Mouse (Mus musculus) midbrain, embryonic 13.5 days (tissue): Measurements from ENCODE around the gene Prss33. TPM values are rescaled to one million over a fixed set of nuclear protein-coding genes. Genes with fewer than 3 reads are reported as not detected.
"Not testable (repeated sequence)": the region's sequence is repeated elsewhere in the genome, so short reads cannot be mapped to it uniquely, and the experiment has no call there.

ENCODE experiments used
- ATAC-seq: fragments of 200-750 bp; cut with Nextera tagmentation; 2 replicates; pipeline ENCODE4 v1.8.0; 2017; ENCODE audit warnings: mild to moderate bottlenecking, moderate TSS enrichment, moderate library complexity
- H3K27ac ChIP-seq: fragments of 300-500 bp; sonication (generic); 2 replicates; pipeline ENCODE4 v1.5.1; 2015; ENCODE audit warnings: inconsistent platforms, mild to moderate bottlenecking, moderate library complexity
- H3K27me3 ChIP-seq: fragments of 300-500 bp; sonication (generic); 2 replicates; pipeline ENCODE4 v1.6.1; 2015; ENCODE audit warnings: mild to moderate bottlenecking, inconsistent platforms
- H3K36me3 ChIP-seq: fragments of 300-500 bp; sonication (generic); 2 replicates; pipeline ENCODE4 v1.6.1; 2015; ENCODE audit warnings: mild to moderate bottlenecking, inconsistent platforms
- H3K4me1 ChIP-seq: fragments of 300-500 bp; sonication (generic); replicated peaks from 2 replicates; pipeline ENCODE4 v1.6.1; 2015; ENCODE audit warnings: inconsistent platforms
- H3K4me2 ChIP-seq: fragments of 300-500 bp; sonication (generic); replicated peaks from 2 replicates; pipeline ENCODE4 v1.6.1; 2015; ENCODE audit warnings: moderate library complexity, mild to moderate bottlenecking, inconsistent platforms
- H3K4me3 ChIP-seq: fragments of 300-500 bp; sonication (generic); replicated peaks from 2 replicates; pipeline ENCODE4 v1.5.1; 2015; ENCODE audit warnings: mild to moderate bottlenecking, inconsistent platforms
- H3K9ac ChIP-seq: fragments of 300-500 bp; sonication (generic); replicated peaks from 2 replicates; pipeline ENCODE4 v1.6.1; 2015; ENCODE audit warnings: mild to moderate bottlenecking, inconsistent platforms
- H3K9me3 ChIP-seq: fragments of 300-500 bp; sonication (generic); 2 replicates; pipeline ENCODE4 v1.6.1; 2016; ENCODE audit warnings: mild to moderate bottlenecking, inconsistent platforms
- WGBS: fragments of 180-500 bp; shearing (Covaris S2); methylation state at CpG from one replicate; pipeline ENCODE4 v1.1.7; 2015; 5-methylcytosine and 5-hydroxymethylcytosine counted together
- polyA plus RNA-seq: library from polyadenylated mRNA; unstranded; fragments of >200 nt; fragmentation: Nextera tagmentation; extraction: Ambion mirVana; gene quantifications from 2 replicates; pipeline ENCODE4 v1.2.1, GENCODE M21; 2015

Prss33 gene
- polyA plus RNA-seq = 0.30 and 0.36 TPM in 2 replicates

DNA sequence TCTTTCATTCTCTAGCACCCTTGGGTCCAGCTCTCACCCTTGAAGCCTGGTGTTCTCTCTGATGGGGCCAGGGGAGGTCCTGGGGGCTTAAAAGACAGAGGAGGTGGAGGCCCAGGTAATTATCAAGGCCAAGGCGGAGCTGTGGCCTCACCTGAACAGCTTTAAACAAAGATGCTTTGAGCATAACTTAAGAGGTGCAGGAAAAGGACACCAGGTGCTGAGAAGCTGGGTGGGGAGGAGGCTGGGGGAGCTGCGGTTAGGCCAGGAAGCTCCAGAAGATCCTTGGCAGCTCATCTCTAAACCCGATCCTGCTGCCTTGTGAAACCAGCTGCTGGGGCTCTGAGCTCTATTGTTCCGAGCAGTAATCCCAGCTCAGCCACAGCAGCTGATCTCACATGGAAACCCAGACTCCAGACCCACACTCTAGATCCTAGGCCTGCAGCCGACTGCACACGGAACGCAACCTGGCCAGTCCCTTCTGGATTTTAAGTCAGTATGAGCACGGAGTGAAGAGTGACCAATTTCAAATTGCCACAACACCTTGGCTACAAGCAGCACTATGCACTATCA, at the start of gene Prss33:
Gene Prss33 (minus strand): TSS at position 51 of the 570 bp plus-strand sequence.
- Histone ChIP-seq H3K27ac (no peak within 1 kb of the TSS), H3K4me2 (no peak within 1 kb of the TSS), H3K9me3 (no peaks in the 10 kb centered on the region), H3K27me3 (peaks cover 27% of the 10 kb centered on the region; the same call in 1 of the 2 replicates), H3K4me3 (no peak within 1 kb of the TSS), H3K36me3 (no peaks in the 10 kb centered on the region), H3K4me1 (peaks cover 5% of the 10 kb centered on the region; the same call in 1 of the 2 replicates), H3K9ac (no peak within 1 kb of the TSS; the same call in 1 of the 2 replicates)
- peak; percentile 44 for ATAC-seq
- WGBS = 44% methylated on average over 8 of the region's 8 CpGs

DNA sequence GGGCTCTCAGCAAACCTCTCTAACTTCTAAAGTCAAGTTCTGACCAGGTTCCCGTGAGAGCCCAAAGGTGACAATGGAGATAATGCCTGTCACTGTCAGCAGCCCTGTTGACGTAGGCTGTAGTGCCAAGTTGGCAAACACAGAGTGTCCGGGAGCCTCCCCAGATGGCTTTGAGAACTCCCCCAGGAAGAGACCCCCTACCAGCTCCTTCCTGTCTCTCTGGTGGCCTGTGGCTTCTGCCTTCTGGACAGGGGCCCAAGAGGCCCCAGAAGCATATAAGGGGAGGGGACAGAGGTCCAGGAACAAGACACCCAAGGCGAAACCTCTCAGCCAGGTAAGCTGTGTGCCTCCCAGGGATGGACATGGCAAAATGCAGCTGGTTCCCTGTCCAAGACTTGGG, 44.7 kb upstream of the Prss33 start, which contains the start of the genes Dcpp1 and Dcpp2:
Gene Dcpp1 (plus strand): TSS at position 301 of the 400 bp plus-strand sequence.
Gene Dcpp2 (plus strand): TSS at position 305 of the 400 bp plus-strand sequence.
- H3K4me1 ChIP-seq, H3K4me3 ChIP-seq, H3K27ac ChIP-seq, H3K4me2 ChIP-seq, ATAC-seq, H3K9me3 ChIP-seq, H3K36me3 ChIP-seq, H3K9ac ChIP-seq, H3K27me3 ChIP-seq: not testable (repeated sequence)
- 84% methylated on average over 4 of the region's 4 CpGs for WGBS

DNA sequence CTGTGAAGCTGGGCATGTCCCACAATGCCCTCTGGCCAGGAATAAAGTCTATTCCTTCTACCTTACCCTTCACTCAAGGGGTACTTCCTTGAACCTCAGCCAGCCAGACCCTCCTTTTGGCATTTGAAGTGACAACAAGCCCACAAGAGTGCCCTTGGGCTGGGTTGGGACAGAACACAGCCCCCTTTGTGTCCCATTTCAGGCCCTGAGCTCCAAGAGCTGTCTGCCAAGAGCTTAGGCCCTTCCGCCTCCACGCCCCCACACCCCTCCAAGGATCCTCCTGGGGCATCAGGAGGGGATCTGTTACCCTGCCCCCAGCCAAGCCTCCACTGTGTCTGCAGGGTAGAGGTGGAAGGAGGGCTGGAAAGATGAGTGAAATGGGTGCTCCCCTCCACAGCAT, 41.3 kb upstream of the Prss33 start:
- Histone ChIP-seq H3K4me1 (no peaks in the 10 kb centered on the region), H3K9me3 (no peaks in the 10 kb centered on the region), H3K27ac (no peak overlapping the region), H3K4me2 (no peak overlapping the region), H3K36me3 (no peaks in the 10 kb centered on the region), H3K9ac (no peak overlapping the region), H3K27me3 (no peaks in the 10 kb centered on the region), H3K4me3 (no peak overlapping the region)
- no peak for ATAC-seq
- WGBS = 74% methylated on average over 2 of the region's 2 CpGs

DNA sequence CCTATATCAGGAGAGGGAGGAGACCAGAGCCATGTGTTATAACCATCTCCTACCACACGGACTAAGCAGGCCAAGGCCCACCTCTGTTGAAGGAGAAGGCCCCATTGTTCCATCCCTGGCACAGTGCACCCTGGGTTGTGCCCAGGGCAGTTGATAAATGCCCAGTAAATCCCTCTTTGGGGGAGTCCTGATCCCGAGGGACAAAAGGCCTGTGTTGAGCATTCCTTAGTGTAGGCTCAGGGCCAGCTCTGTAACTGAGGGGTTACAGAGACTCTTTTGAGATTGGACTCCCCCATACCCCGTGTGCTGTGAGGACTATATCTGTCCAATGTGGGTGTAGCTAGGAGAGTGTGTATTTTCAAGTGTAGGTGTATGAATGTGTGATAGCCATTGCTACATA, 40.9 kb upstream of the Prss33 start:
- Histone ChIP-seq H3K4me1 (no peaks in the 10 kb centered on the region), H3K36me3 (no peaks in the 10 kb centered on the region), H3K4me2 (no peak overlapping the region), H3K27me3 (no peaks in the 10 kb centered on the region), H3K27ac (no peak overlapping the region), H3K9me3 (no peaks in the 10 kb centered on the region), H3K9ac (no peak overlapping the region), H3K4me3 (no peak overlapping the region)
- WGBS = 54% methylated on average over 3 of the region's 3 CpGs
- peak; percentile 67; the same call in 1 of the 2 replicates for ATAC-seq

DNA sequence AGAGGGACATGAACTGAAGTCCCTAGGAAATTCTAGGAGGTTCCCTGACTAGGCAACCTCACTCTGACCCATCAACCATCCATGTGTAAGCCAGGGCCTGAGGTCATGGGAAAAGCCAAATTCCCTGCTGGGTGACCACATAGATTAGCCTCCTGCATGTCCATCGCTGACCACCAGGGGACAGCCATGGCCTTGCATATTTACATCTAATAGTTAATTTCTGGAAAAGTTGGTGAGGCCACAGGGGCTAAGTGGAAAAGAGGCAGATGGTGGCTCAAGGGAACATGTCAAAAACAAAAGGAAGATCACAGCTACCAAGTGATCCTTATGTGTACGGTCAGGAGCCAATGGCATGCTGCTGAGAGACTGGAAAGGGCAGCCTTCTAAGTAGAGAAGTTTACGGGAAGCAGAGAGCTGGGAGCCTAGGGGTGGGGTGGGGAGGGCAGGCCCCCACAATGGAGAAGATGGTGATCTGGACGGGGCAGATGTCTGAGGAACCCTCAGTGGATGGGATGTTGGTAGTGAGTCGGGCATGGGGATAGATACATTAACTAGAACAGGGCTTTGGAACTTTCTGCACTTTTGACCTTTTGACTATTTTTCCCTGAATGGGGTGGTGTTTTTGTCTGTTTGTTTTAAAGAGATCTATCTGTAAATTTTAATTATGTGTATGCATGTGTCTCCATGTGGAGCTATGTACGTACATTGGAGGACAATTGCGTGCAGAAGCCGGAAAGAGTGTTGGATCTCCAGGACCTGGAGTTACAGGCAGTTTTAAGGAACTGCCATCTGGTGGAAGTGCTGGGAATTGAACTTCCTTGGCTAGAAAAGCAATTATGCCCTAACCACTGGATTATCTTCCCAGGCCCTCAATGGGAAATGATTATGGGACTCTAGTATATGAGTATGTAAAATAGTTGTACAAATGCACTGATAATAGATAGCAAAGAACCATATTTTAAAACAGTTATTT, 38.3 kb upstream of the Prss33 start:
- H3K27me3 ChIP-seq = no peaks in the 10 kb centered on the region
- no peak overlapping the region for H3K4me3 ChIP-seq
- ATAC-seq = peak; percentile 37; the same call in 1 of the 2 replicates
- H3K9me3 ChIP-seq = no peaks in the 10 kb centered on the region
- no peak overlapping the region for H3K27ac ChIP-seq
- H3K9ac ChIP-seq = no peak overlapping the region
- H3K36me3 ChIP-seq = no peaks in the 10 kb centered on the region
- no peaks in the 10 kb centered on the region for H3K4me1 ChIP-seq
- WGBS = 46% methylated on average over 8 of the region's 8 CpGs
- H3K4me2 ChIP-seq = no peak overlapping the region

DNA sequence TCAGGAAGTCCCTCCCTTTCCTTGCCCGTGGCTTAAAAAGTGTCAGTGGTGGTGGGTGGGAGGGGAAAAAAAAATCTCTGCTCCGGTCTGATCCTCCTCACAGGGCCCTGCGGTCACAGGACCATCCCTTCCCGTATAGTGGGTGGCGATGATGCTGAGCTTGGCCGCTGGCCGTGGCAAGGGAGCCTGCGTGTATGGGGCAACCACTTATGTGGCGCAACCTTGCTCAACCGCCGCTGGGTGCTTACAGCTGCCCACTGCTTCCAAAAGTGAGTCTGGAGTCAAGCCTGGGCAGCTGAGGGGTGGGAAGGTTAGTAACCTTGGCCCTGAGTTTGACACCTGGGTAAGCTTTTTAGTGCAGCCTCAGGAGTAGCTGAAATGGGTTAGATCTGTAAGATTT, 32.7 kb upstream of the Prss33 start:
- H3K4me1 ChIP-seq = no peaks in the 10 kb centered on the region
- no peak for ATAC-seq
- no peaks in the 10 kb centered on the region for H3K27me3 ChIP-seq
- H3K4me3 ChIP-seq = no peak overlapping the region
- H3K9ac ChIP-seq = no peak overlapping the region
- H3K9me3 ChIP-seq = no peaks in the 10 kb centered on the region
- no peaks in the 10 kb centered on the region for H3K36me3 ChIP-seq
- no peak overlapping the region for H3K4me2 ChIP-seq
- no peak overlapping the region for H3K27ac ChIP-seq
- WGBS = 90% methylated on average over 11 of the region's 11 CpGs

DNA sequence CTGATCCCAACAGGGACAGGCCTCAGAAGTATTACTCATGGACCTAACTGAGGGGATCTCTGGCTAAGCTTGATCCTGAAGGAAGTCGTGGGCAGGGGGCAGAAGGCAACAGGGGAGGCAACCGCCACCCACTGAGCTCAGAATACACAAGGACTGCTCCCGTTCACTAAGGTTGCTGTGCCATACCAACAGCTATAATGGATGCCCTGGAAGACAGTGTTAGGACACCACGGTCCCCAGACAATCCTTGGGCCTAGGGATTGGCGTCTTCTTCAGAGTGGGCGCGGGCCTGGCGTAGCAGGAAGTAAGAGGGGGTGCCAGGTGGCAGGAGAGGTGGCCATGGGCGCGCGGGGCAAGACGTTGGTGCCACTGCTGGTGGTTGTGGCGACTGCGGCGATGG, 31.9 kb upstream of the Prss33 start, which contains the start of gene Prss21:
Gene Prss21 (plus strand): TSS at position 301 of the 400 bp plus-strand sequence.
- no peaks in the 10 kb centered on the region for H3K27me3 ChIP-seq
- H3K36me3 ChIP-seq = no peaks in the 10 kb centered on the region
- no peak within 1 kb of the TSS for H3K4me2 ChIP-seq
- no peaks in the 10 kb centered on the region for H3K4me1 ChIP-seq
- no peak within 1 kb of the TSS for H3K27ac ChIP-seq
- no peak within 1 kb of the TSS for H3K9ac ChIP-seq
- no peaks in the 10 kb centered on the region for H3K9me3 ChIP-seq
- no peak within 1 kb of the TSS for H3K4me3 ChIP-seq
- 81% methylated on average over 15 of the region's 15 CpGs for WGBS
- ATAC-seq = no peak

DNA sequence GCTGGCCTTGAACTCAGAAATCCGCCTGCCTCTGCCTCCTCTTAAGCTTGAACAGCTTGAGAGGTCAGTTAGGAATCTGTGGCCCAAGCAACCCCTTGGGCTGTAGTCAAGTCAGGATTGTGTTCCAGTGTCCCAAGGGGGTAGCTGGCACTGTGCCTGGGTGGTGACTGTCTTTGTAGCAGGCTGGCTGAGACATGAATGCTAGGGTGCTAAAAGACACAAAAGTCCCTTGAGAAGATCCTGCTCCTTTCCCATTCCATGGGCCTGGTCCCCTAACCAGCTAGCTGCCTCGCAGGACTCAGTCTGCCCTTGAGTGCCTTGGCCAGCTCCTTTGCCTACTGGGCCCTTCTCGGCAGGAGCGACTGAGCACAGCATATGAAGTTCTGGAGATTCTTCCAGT, 27.1 kb upstream of the Prss33 start:
- Histone ChIP-seq H3K36me3 (no peaks in the 10 kb centered on the region), H3K27ac (no peak overlapping the region), H3K4me1 (no peaks in the 10 kb centered on the region), H3K4me3 (no peak overlapping the region), H3K4me2 (no peak overlapping the region), H3K9ac (no peak overlapping the region), H3K27me3 (0 out of 2 replicates have a peak, but pooled peaks cover 6% of the 10 kb centered on the region), H3K9me3 (no peaks in the 10 kb centered on the region)
- WGBS = 84% methylated on average over 4 of the region's 4 CpGs
- no peak for ATAC-seq

DNA sequence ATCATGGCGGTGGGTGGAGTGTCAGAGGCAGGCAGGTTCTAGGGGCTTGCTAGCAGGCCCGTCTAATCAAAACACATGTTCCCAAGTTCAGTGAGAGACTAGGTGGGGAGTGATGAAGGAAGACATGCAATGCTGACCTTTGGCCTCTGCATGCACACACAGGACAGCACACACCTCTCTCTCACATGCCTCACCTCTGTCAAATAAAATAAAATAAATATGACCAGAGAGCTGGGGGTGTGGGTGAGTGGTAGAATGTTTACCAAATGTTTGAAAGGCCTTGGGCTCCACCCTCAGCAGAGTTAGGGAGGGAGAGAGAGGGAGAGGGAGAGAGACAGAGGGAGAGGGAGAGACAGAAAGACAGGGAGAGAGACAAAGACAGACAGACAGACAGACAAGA, 22.1 kb upstream of the Prss33 start:
- WGBS = 83% methylated on average over 2 of the region's 2 CpGs

DNA sequence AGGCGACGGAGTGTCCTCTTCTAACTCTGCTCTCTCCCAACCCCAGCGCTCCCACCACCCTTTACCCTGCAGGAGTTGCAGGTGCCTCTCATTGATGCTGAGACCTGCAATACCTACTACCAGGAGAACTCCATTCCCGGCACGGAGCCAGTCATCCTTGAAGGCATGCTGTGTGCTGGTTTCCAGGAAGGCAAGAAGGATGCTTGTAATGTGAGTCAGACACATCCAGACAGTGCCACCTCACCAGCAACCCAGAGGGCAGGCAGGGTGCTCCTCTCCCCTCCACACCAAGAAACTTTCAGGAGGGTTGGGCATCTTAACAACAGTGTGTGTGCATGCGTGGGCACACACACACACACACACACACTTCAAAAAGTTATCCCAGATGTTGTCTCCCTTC, 21.3 kb upstream of the Prss33 start:
- no peak overlapping the region for H3K9ac ChIP-seq
- 83% methylated on average over 6 of the region's 6 CpGs for WGBS
- H3K4me3 ChIP-seq = no peak overlapping the region
- H3K4me2 ChIP-seq = no peak overlapping the region
- H3K36me3 ChIP-seq = no peaks in the 10 kb centered on the region
- no peaks in the 10 kb centered on the region for H3K4me1 ChIP-seq
- H3K27me3 ChIP-seq = 0 out of 2 replicates have a peak, but pooled peaks cover 6% of the 10 kb centered on the region
- no peak overlapping the region for H3K27ac ChIP-seq
- ATAC-seq = no peak
- no peaks in the 10 kb centered on the region for H3K9me3 ChIP-seq

More for the DNA sequence above, 22.1 kb upstream of the Prss33 start:
- ATAC-seq = no peak
- Histone ChIP-seq H3K27ac (no peak overlapping the region), H3K27me3 (0 out of 2 replicates have a peak, but pooled peaks cover 6% of the 10 kb centered on the region), H3K36me3 (no peaks in the 10 kb centered on the region), H3K4me3 (no peak overlapping the region), H3K4me2 (no peak overlapping the region), H3K9ac (no peak overlapping the region), H3K9me3 (no peaks in the 10 kb centered on the region), H3K4me1 (no peaks in the 10 kb centered on the region)

DNA sequence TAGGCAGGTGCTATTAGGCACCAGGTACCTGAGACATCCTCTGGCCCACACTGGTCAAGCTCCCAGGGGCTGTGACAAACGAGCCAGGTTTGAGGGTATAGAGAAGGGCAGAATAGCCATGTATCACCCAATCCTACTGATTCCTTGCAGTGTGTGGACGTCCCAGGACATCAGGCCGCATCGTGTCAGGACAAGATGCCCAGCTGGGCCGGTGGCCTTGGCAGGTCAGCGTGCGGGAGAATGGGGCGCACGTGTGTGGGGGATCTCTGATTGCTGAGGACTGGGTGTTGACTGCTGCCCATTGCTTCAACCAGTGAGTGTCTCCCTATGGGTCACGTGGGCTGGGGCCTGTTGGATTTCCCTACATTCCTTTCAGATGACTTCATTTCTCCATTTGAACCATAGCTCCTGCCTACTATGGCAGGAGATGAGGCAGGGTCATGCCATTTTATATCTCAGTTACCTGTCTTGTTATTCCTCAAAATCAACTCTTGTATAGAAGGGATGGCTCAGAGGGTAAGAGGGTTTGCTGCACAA, 18.4 kb upstream of the Prss33 start:
- Histone ChIP-seq H3K4me2 (no peak overlapping the region), H3K9me3 (no peaks in the 10 kb centered on the region), H3K27me3 (no peaks in the 10 kb centered on the region), H3K4me3 (no peak overlapping the region), H3K36me3 (no peaks in the 10 kb centered on the region), H3K4me1 (no peaks in the 10 kb centered on the region), H3K9ac (no peak overlapping the region), H3K27ac (no peak overlapping the region)
- 86% methylated on average over 10 of the region's 10 CpGs for WGBS
- no peak for ATAC-seq

DNA sequence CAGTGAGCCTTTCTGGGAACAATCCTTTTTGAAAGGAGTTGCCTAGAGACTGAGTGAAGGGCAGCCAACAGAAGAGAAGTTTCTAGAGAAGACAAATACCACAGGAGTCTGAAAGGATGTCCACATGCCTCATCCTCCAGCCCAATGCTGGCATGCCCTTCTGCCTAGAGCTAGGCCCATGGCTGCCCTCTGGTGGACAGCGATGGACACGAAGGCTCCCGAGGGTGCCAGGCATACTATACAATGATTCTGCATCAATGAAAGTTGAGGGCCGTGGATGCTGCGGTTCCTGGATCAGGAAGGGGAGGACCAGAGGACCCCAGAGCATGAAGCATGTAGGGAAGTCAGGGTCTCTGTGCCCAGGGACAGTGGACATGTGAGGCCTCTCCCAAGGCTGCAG, 17.4 kb upstream of the Prss33 start:
- WGBS = 36% methylated on average over 5 of the region's 5 CpGs

More for the DNA sequence above, 17.4 kb upstream of the Prss33 start:
- no peaks in the 10 kb centered on the region for H3K4me1 ChIP-seq
- H3K27ac ChIP-seq = no peak overlapping the region
- ATAC-seq = peak; percentile 55; the same call in 1 of the 2 replicates
- no peaks in the 10 kb centered on the region for H3K9me3 ChIP-seq
- H3K4me3 ChIP-seq = no peak overlapping the region
- H3K36me3 ChIP-seq = no peaks in the 10 kb centered on the region
- 0 out of 2 replicates have a peak, but pooled peaks cover 1% of the 10 kb centered on the region for H3K27me3 ChIP-seq
- H3K4me2 ChIP-seq = no peak overlapping the region
- no peak overlapping the region for H3K9ac ChIP-seq
